Mouse (Mus musculus): Measurements from ENCODE around the gene Dnlz.

- TF ChIP-seq CTCF (IDR thresholded peaks at IDR 0.05): no peak
- TF ChIP-seq POLR2A (IDR thresholded peaks at IDR 0.05; ENCODE audit: insufficient read depth, low read depth, low read length): no peak
These were observed 32.2 kb downstream of the Dnlz start for GRCm38 (mm10) chr2:26319519-26320244.

All from heart, adult 2 months (tissue).